Mouse (Mus musculus) ES-Bruce4 (cell line): ENCODE results near the gene Ntn1.

Experiments used
- CTCF ChIP-seq: IDR thresholded peaks from one replicate; pipeline ENCODE4 v1.8.1; 2011; ENCODE audit warnings: low read depth, low read length
- EP300 ChIP-seq: IDR thresholded peaks from 2 replicates; pipeline ENCODE4 v1.6.1; 2011; ENCODE audit warnings: low read depth, low read length; ENCODE audit not compliant: insufficient read depth
- POLR2A ChIP-seq: IDR thresholded peaks from one replicate; pipeline ENCODE4 v1.8.1; 2011; ENCODE audit warnings: low read length; ENCODE audit not compliant: insufficient read depth

- TF ChIP-seq CTCF, result no peak
- no peak for TF ChIP-seq EP300
- no peak for TF ChIP-seq POLR2A
These were observed 45.1 kb downstream of the Ntn1 start for GRCm38 (mm10) chr11:68355561-68355960.
